Mouse (Mus musculus) liver, embryonic 14.5 days (tissue): Measurements from ENCODE around the gene A830018L16Rik. TPM values are rescaled to one million over a fixed set of nuclear protein-coding genes. Genes with fewer than 3 reads are reported as not detected.
"Not testable (repeated sequence)": the region's sequence is repeated elsewhere in the genome, so short reads cannot be mapped to it uniquely, and the experiment has no call there.

ENCODE experiments used
- ATAC-seq: fragments of 200-750 bp; cut with Nextera tagmentation; 2 replicates; pipeline ENCODE4 v1.8.0; 2017; ENCODE audit warnings: moderate number of reproducible peaks, mild to moderate bottlenecking, moderate library complexity; ENCODE audit not compliant: insufficient read depth
- DNase-seq, 3 experiments: peaks; one replicate each; pipeline ENCODE4 v3.0.0-alpha.2; 2012 to 2013; ENCODE audit warnings: low read depth in 3 of 3, low spot score in 3 of 3
- H3K27ac ChIP-seq: fragments of 300-500 bp; sonication (generic); 2 replicates; pipeline ENCODE4 v1.5.1; 2014; ENCODE audit warnings: moderate library complexity, mild to moderate bottlenecking, control low read depth, inconsistent platforms
- H3K27me3 ChIP-seq: fragments of 300-500 bp; sonication (generic); 2 replicates; pipeline ENCODE4 v1.6.1; 2014; ENCODE audit warnings: mild to moderate bottlenecking, low read length, moderate library complexity; ENCODE audit not compliant: control insufficient read depth, insufficient read depth
- H3K36me3 ChIP-seq: fragments of 300-500 bp; sonication (generic); replicated peaks from 2 replicates; pipeline ENCODE4 v1.6.1; 2014; ENCODE audit warnings: low read depth; ENCODE audit not compliant: control insufficient read depth, insufficient read depth
- H3K4me1 ChIP-seq, 2 experiments: fragments of 200-500 bp in 1 of 2; fragments of 300-500 bp in 1 of 2; sonication (generic) in 1 of 2; replicated peaks; 2 replicates each; pipeline ENCODE4 v1.6.1; 2012 to 2014; ENCODE audit warnings: antibody characterized with exemption in 1 of 2, inconsistent platforms in 1 of 2, low read length in 1 of 2; ENCODE audit not compliant: control insufficient read depth in 2 of 2, insufficient read depth in 2 of 2
- H3K4me2 ChIP-seq: fragments of 300-500 bp; sonication (generic); 2 replicates; pipeline ENCODE4 v1.6.1; 2014; ENCODE audit warnings: low read depth, mild to moderate bottlenecking, control low read depth, moderate library complexity
- H3K4me3 ChIP-seq, 2 experiments: fragments of 200-500 bp in 1 of 2; fragments of 300-500 bp in 1 of 2; sonication (generic) in 1 of 2; 2 replicates each; pipeline ENCODE4 v1.5.1; 2012 to 2014; ENCODE audit warnings: low read depth in 2 of 2, low read length in 2 of 2, mild to moderate bottlenecking in 2 of 2, control low read depth in 1 of 2, inconsistent platforms in 1 of 2, moderate library complexity in 1 of 2; ENCODE audit not compliant: insufficient read depth in 1 of 2
- H3K9ac ChIP-seq: fragments of 300-500 bp; sonication (generic); replicated peaks from 2 replicates; pipeline ENCODE4 v1.6.1; 2014; ENCODE audit warnings: mild to moderate bottlenecking, control low read depth, moderate library complexity
- H3K9me3 ChIP-seq: fragments of 300-500 bp; sonication (generic); 2 replicates; pipeline ENCODE4 v1.6.1; 2016; ENCODE audit warnings: low read length, mixed read lengths; ENCODE audit not compliant: control insufficient read depth
- CTCF ChIP-seq: IDR thresholded peaks from 2 replicates; pipeline ENCODE4 v1.5.1; 2016; ENCODE audit warnings: antibody characterized with exemption, low read depth, control low read depth
- EP300 ChIP-seq: IDR thresholded peaks from 2 replicates; pipeline ENCODE4 v1.6.1; 2016; ENCODE audit warnings: antibody characterized with exemption, low read depth
- WGBS: fragments of 180-500 bp; shearing (Covaris S2); extraction: QIAGEN DNeasy Blood & Tissue Kit; methylation state at CpG from one replicate; pipeline ENCODE4 v1.1.7; 2014; ENCODE audit not compliant: insufficient replicate concordance; 5-methylcytosine and 5-hydroxymethylcytosine counted together
- polyA plus RNA-seq, 2 experiments: library from polyadenylated mRNA; depleted of rRNA in 1 of 2; stranded (reverse) in 1 of 2; unstranded in 1 of 2; fragments of >200 nt; fragmentation: Nextera tagmentation in 1 of 2; extraction: Ambion mirVana in 1 of 2; gene quantifications; 2 replicates each; pipeline versions ENCODE4 v1.2.1 to v1.2.3; 2012 to 2014

A830018L16Rik gene
- polyA plus RNA-seq, 2 experiments, result not detected

- H3K9me3 ChIP-seq, result no peaks in the 10 kb centered on the region
- no peak for TF ChIP-seq CTCF
- TF ChIP-seq EP300, result no peak
- 28% methylated on average over 2 of the region's 2 CpGs for WGBS
- no peak overlapping the region for H3K4me2 ChIP-seq
- no peak overlapping the region for H3K4me3 ChIP-seq
- H3K36me3 ChIP-seq, result no peaks in the 10 kb centered on the region
- no peak overlapping the region for H3K27ac ChIP-seq
- no peaks in the 10 kb centered on the region for H3K4me1 ChIP-seq
- no peak for ATAC-seq
- H3K27me3 ChIP-seq, result no peaks in the 10 kb centered on the region
- no peak overlapping the region for H3K9ac ChIP-seq
- DNase-seq, result no peak
These were observed 595.1 kb downstream of the A830018L16Rik start for GRCm38 (mm10) chr1:12008789-12009550.

GRCm38 (mm10) chr1:12009551-12009846, 595.6 kb downstream of the A830018L16Rik start:
- Histone ChIP-seq H3K4me2 (no peak overlapping the region), H3K27me3 (no peaks in the 10 kb centered on the region), H3K9me3 (no peaks in the 10 kb centered on the region), H3K27ac (no peak overlapping the region), H3K9ac (no peak overlapping the region), H3K4me1 (no peaks in the 10 kb centered on the region), H3K4me3 (no peak overlapping the region), H3K36me3 (no peaks in the 10 kb centered on the region)
- no peak for ATAC-seq
- DNase-seq, result no peak
- TF ChIP-seq CTCF (no peak), EP300 (no peak)

GRCm38 (mm10) chr1:12010607-12011006, 596.7 kb downstream of the A830018L16Rik start:
- ATAC-seq (no peak), DNase-seq (no peak)
- Histone ChIP-seq H3K9me3 (no peaks in the 10 kb centered on the region), H3K27me3 (no peaks in the 10 kb centered on the region), H3K27ac (no peak overlapping the region), H3K4me1 (no peaks in the 10 kb centered on the region), H3K9ac (no peak overlapping the region), H3K36me3 (no peaks in the 10 kb centered on the region), H3K4me3 (no peak overlapping the region), H3K4me2 (no peak overlapping the region)
- TF ChIP-seq EP300 (no peak), CTCF (no peak)
- 38% methylated on average over 1 of the region's 1 CpGs for WGBS

GRCm38 (mm10) chr1:12020646-12021045, 606.7 kb downstream of the A830018L16Rik start:
- not testable (repeated sequence) for H3K9me3 ChIP-seq

More at GRCm38 (mm10) chr1:12020646-12021045, 606.7 kb downstream of the A830018L16Rik start:
- WGBS, result 70% methylated on average over 5 of the region's 5 CpGs
- not testable (repeated sequence) for H3K4me3 ChIP-seq, H3K27me3 ChIP-seq, H3K36me3 ChIP-seq, H3K9ac ChIP-seq, H3K4me1 ChIP-seq, H3K4me2 ChIP-seq, H3K27ac ChIP-seq, DNase-seq, ATAC-seq
